Mouse (Mus musculus) kidney, embryonic 16.5 days (tissue): ENCODE measurements at regions not wholly inside any gene's neighbourhood (a gene's known extent, or its start where the extent isn't known, plus 50 kb on each side); places are given as distances from the start of the nearest gene placed in this dataset.

Source experiments
- ATAC-seq: fragments of 200-750 bp; cut with Nextera tagmentation; 2 replicates; pipeline ENCODE4 v1.8.0; 2017; ENCODE audit warnings: moderate TSS enrichment; ENCODE audit not compliant: low FRiP score, low TSS enrichment
- H3K27ac ChIP-seq: fragments of 300-500 bp; sonication (generic); 2 replicates; pipeline ENCODE4 v1.5.1; 2014; ENCODE audit warnings: low read length
- H3K27me3 ChIP-seq: fragments of 300-500 bp; sonication (generic); 2 replicates; pipeline ENCODE4 v1.6.1; 2014; ENCODE audit warnings: low read length, control low read depth, mixed read lengths; ENCODE audit not compliant: insufficient read depth
- H3K36me3 ChIP-seq: fragments of 300-500 bp; sonication (generic); 2 replicates; pipeline ENCODE4 v1.6.1; 2014; ENCODE audit warnings: low read length, control low read depth, mixed read lengths; ENCODE audit not compliant: insufficient read depth
- H3K4me1 ChIP-seq: fragments of 300-500 bp; sonication (generic); 2 replicates; pipeline ENCODE4 v1.6.1; 2014; ENCODE audit warnings: low read length, control low read depth, mixed read lengths; ENCODE audit not compliant: insufficient read depth
- H3K4me2 ChIP-seq: fragments of 300-500 bp; sonication (generic); replicated peaks from 2 replicates; pipeline ENCODE4 v1.6.1; 2014; ENCODE audit warnings: low read depth, low read length
- H3K4me3 ChIP-seq: fragments of 300-500 bp; sonication (generic); 2 replicates; pipeline ENCODE4 v1.5.1; 2014; ENCODE audit warnings: mild to moderate bottlenecking, low read length
- H3K9ac ChIP-seq: fragments of 300-500 bp; sonication (generic); replicated peaks from 2 replicates; pipeline ENCODE4 v1.6.1; 2014; ENCODE audit warnings: low read length
- H3K9me3 ChIP-seq: fragments of 300-500 bp; sonication (generic); 2 replicates; pipeline ENCODE4 v1.6.1; 2016; ENCODE audit warnings: low read length, control low read depth
- WGBS: fragments of 180-500 bp; shearing (Covaris S2); extraction: QIAGEN DNeasy Blood & Tissue Kit; methylation state at CpG from one replicate; pipeline ENCODE4 v1.1.7; 2014; 5-methylcytosine and 5-hydroxymethylcytosine counted together

GRCm38 (mm10) chr1:161575939-161576338 lies 81.5 kb downstream of the Tnfsf18 start:
- Histone ChIP-seq H3K27ac (no peak overlapping the region), H3K9ac (no peak overlapping the region), H3K4me3 (no peak overlapping the region), H3K9me3 (no peaks in the 10 kb centered on the region), H3K4me1 (no peaks in the 10 kb centered on the region), H3K27me3 (no peaks in the 10 kb centered on the region), H3K4me2 (no peak overlapping the region), H3K36me3 (no peaks in the 10 kb centered on the region)
- ATAC-seq, result no peak
- 62% methylated on average over 7 of the region's 7 CpGs for WGBS

GRCm38 (mm10) chr1:161575171-161575570 lies 80.7 kb downstream of the Tnfsf18 start:
- Histone ChIP-seq H3K36me3 (no peaks in the 10 kb centered on the region), H3K27me3 (no peaks in the 10 kb centered on the region), H3K27ac (no peak overlapping the region), H3K4me1 (no peaks in the 10 kb centered on the region), H3K4me3 (no peak overlapping the region), H3K4me2 (no peak overlapping the region), H3K9ac (no peak overlapping the region), H3K9me3 (no peaks in the 10 kb centered on the region)
- no peak for ATAC-seq
- 86% methylated on average over 5 of the region's 5 CpGs for WGBS

- H3K27ac ChIP-seq, result no peak overlapping the region
- no peak overlapping the region for H3K4me3 ChIP-seq
- no peaks in the 10 kb centered on the region for H3K27me3 ChIP-seq
- no peak for ATAC-seq
- no peaks in the 10 kb centered on the region for H3K4me1 ChIP-seq
- H3K9ac ChIP-seq, result no peak overlapping the region
- WGBS, result 65% methylated on average over 3 of the region's 3 CpGs
- H3K4me2 ChIP-seq, result no peak overlapping the region
- H3K36me3 ChIP-seq, result no peaks in the 10 kb centered on the region
- no peaks in the 10 kb centered on the region for H3K9me3 ChIP-seq
Observed at GRCm38 (mm10) chr1:161570762-161571161, 76.3 kb downstream of the Tnfsf18 start.

- Histone ChIP-seq H3K9ac (no peak overlapping the region), H3K27ac (no peak overlapping the region), H3K27me3 (no peaks in the 10 kb centered on the region), H3K4me2 (no peak overlapping the region), H3K36me3 (no peaks in the 10 kb centered on the region), H3K4me3 (no peak overlapping the region), H3K4me1 (no peaks in the 10 kb centered on the region), H3K9me3 (no peaks in the 10 kb centered on the region)
- no peak for ATAC-seq
Observed at GRCm38 (mm10) chr1:161567826-161568225, 73.4 kb downstream of the Tnfsf18 start.

GRCm38 (mm10) chr1:161560368-161560767 lies 65.9 kb downstream of the Tnfsf18 start:
- H3K4me2 ChIP-seq, result no peak overlapping the region
- no peak overlapping the region for H3K9ac ChIP-seq
- H3K4me1 ChIP-seq, result no peaks in the 10 kb centered on the region
- H3K36me3 ChIP-seq, result no peaks in the 10 kb centered on the region
- H3K4me3 ChIP-seq, result no peak overlapping the region
- H3K27me3 ChIP-seq, result no peaks in the 10 kb centered on the region
- ATAC-seq, result no peak
- H3K27ac ChIP-seq, result no peak overlapping the region
- no peaks in the 10 kb centered on the region for H3K9me3 ChIP-seq
- 36% methylated on average over 3 of the region's 3 CpGs for WGBS
